Mouse (Mus musculus): Measurements from ENCODE around the gene Mrpl44.

DNA sequence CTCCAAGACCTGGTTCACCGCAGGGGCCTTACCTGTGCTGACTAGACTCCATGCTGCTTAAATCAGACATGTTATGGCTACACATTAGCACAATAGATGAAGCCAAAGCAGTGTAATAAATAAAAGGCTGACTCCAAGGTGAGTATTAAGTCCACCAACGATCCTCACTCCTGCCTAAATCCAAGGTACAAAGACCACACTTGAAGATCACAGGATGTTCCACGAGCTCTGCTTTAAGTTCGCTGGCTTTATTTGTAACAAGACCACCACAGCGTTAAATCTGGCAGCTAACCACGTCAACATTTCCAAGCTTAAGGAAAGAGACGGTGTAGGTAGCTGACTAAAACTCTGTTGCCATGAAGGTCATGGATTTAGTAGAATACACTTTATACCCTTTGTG, 32.9 kb upstream of the Mrpl44 start:
- TF ChIP-seq CTCF (IDR thresholded peaks at IDR 0.05), result no peak
- TF ChIP-seq POLR2A (IDR thresholded peaks at IDR 0.05; ENCODE audit: insufficient read depth, low read depth, low read length), result no peak

All from heart, adult 2 months (tissue).